8 mouse cellular contexts compared by ENCODE assay signal in genomic region chr16:10783451-10783850, GRCm38 (mm10). TPM values are rescaled to one million over a fixed set of nuclear protein-coding genes. Genes with fewer than 3 reads are reported as not detected.
DNase-seq lines count a peak whose midpoint lies in the region; ATAC-seq and TF ChIP-seq lines count a peak whose summit lies in the region.
"Had no signal": no experiment of that assay in that cellular context is flagged by ENCODE, and none has a peak within 500 bp of the region (broad histone marks: within the 10 kb centered on the region; RNA-seq: fewer than 3 reads in every experiment).

No protein-coding gene starts in this region.

- 57% methylated on average over 8 of the region's 8 CpGs for WGBS in kidney, embryonic 14.5 days
- 47% methylated on average over 8 of the region's 8 CpGs for WGBS in embryonic facial prominence, embryonic 15.5 days
- 64% methylated on average over 8 of the region's 8 CpGs for WGBS in liver, postnatal 0 days (ENCODE audit: insufficient replicate concordance)

- peak overlapping the region; percentile 56; the same call in 1 of the 2 replicates for H3K4me3 ChIP-seq in kidney, embryonic 14.5 days (ENCODE audit: low read length)
- no peak overlapping the region for H3K4me3 ChIP-seq in ES-Bruce4 (ENCODE audit: low read depth, low read length)
- H3K4me3 ChIP-seq in embryonic facial prominence, embryonic 15.5 days (replicated peaks) = peak overlapping the region; percentile 75
- peak overlapping the region; percentile 96; the same call in 1 of the 2 replicates for H3K4me3 ChIP-seq in liver, postnatal 0 days (ENCODE audit: low read depth, low read length)

- peaks cover 28% of the 10 kb centered on the region for H3K4me1 ChIP-seq in kidney, embryonic 14.5 days (ENCODE audit: control insufficient read depth, insufficient read depth, low read length)
- H3K4me1 ChIP-seq in ES-Bruce4 (ENCODE audit: control insufficient read depth, insufficient read depth, low read length) = peaks cover 1% of the 10 kb centered on the region
- peaks cover 62% of the 10 kb centered on the region for H3K4me1 ChIP-seq in embryonic facial prominence, embryonic 15.5 days
- peaks cover 28% of the 10 kb centered on the region for H3K4me1 ChIP-seq in liver, postnatal 0 days (ENCODE audit: insufficient read depth)

- no peak overlapping the region for H3K27ac ChIP-seq in kidney, embryonic 14.5 days (ENCODE audit: low read depth, low read length)
- no peak overlapping the region for H3K27ac ChIP-seq in ES-Bruce4 (ENCODE audit: insufficient read depth, low read length)
- peak overlapping the region; percentile 56; the same call in 1 of the 2 replicates for H3K27ac ChIP-seq in embryonic facial prominence, embryonic 15.5 days (replicated peaks)
- no peak overlapping the region for H3K27ac ChIP-seq in liver, postnatal 0 days (ENCODE audit: low read depth)
- H3K27ac ChIP-seq: layer of hippocampus, adult 2 months had no signal

- H3K36me3 ChIP-seq in kidney, embryonic 14.5 days (ENCODE audit: control insufficient read depth, insufficient read depth, low read length) = peaks cover 4% of the 10 kb centered on the region; the same call in 1 of the 2 replicates
- no peaks in the 10 kb centered on the region for H3K36me3 ChIP-seq in ES-Bruce4 (ENCODE audit: control insufficient read depth, insufficient read depth, low read length, poor library complexity, severe bottlenecking)
- H3K36me3 ChIP-seq in embryonic facial prominence, embryonic 15.5 days = no peaks in the 10 kb centered on the region
- no peaks in the 10 kb centered on the region; the same call in 1 of the 2 replicates for H3K36me3 ChIP-seq in liver, postnatal 0 days (replicated peaks; ENCODE audit: insufficient read depth, low read length)

- DNase-seq in kidney, adult 9 months = no peak
- no peak for DNase-seq in liver, postnatal 0 days
- no peak for DNase-seq in cerebellum, postnatal 25 days
- DNase-seq in adrenal gland, postnatal 4 days (ENCODE audit: low spot score in 2 of 2) = no peak

- H3K27me3 ChIP-seq in kidney, embryonic 14.5 days (ENCODE audit: control insufficient read depth, insufficient read depth, low read length) = no peaks in the 10 kb centered on the region
- H3K27me3 ChIP-seq in ES-Bruce4 (ENCODE audit: control insufficient read depth, insufficient read depth, low read length, poor library complexity, severe bottlenecking) = no peaks in the 10 kb centered on the region; the same call in 1 of the 2 replicates
- no peaks in the 10 kb centered on the region for H3K27me3 ChIP-seq in embryonic facial prominence, embryonic 15.5 days
- H3K27me3 ChIP-seq in liver, postnatal 0 days (ENCODE audit: insufficient read depth, low read length) = peaks cover 8% of the 10 kb centered on the region; the same call in 1 of the 2 replicates

- TF ChIP-seq EP300 in ES-Bruce4 (IDR thresholded peaks at IDR 0.05; ENCODE audit: insufficient read depth, low read depth, low read length) = no peak
- TF ChIP-seq EP300 in liver, postnatal 0 days (IDR thresholded peaks at IDR 0.05; ENCODE audit: low read depth) = no peak

- TF ChIP-seq POLR2A in ES-Bruce4 (IDR thresholded peaks at IDR 0.05; ENCODE audit: insufficient read depth, low read length) = no peak

- ATAC-seq in kidney, embryonic 14.5 days (ENCODE audit: low FRiP score, low TSS enrichment) = no peak
- ATAC-seq in embryonic facial prominence, embryonic 15.5 days (ENCODE audit: insufficient number of reproducible peaks, low FRiP score, low TSS enrichment, low read depth) = no peak
- ATAC-seq in liver, postnatal 0 days = no peak

- TF ChIP-seq CTCF in ES-Bruce4 (IDR thresholded peaks at IDR 0.05; ENCODE audit: low read depth, low read length) = no peak
- TF ChIP-seq CTCF in liver, postnatal 0 days (IDR thresholded peaks at IDR 0.05; ENCODE audit: low read depth) = no peak

- peak overlapping the region; percentile 81; the same call in 1 of the 2 replicates for H3K9ac ChIP-seq in kidney, embryonic 14.5 days (ENCODE audit: low read depth, low read length)
- H3K9ac ChIP-seq in ES-Bruce4 (ENCODE audit: low read depth, poor library complexity, severe bottlenecking) = peak overlapping the region; percentile 84; the same call in 1 of the 2 replicates
- 0 out of 2 replicates have a peak overlapping the region, but pooled peaks have one; percentile 74 for H3K9ac ChIP-seq in embryonic facial prominence, embryonic 15.5 days
- no peak overlapping the region for H3K9ac ChIP-seq in liver, postnatal 0 days (replicated peaks)

- peak overlapping the region; percentile 97 for H3K4me2 ChIP-seq in kidney, embryonic 14.5 days (replicated peaks; ENCODE audit: low read depth, low read length)
- peak overlapping the region; percentile 84 for H3K4me2 ChIP-seq in embryonic facial prominence, embryonic 15.5 days (replicated peaks)
- H3K4me2 ChIP-seq in liver, postnatal 0 days (ENCODE audit: low read depth, low read length) = peak overlapping the region; percentile 84

- no peaks in the 10 kb centered on the region for H3K9me3 ChIP-seq in kidney, embryonic 14.5 days (ENCODE audit: control insufficient read depth, low read length)
- H3K9me3 ChIP-seq in ES-Bruce4 (replicated peaks; ENCODE audit: control insufficient read depth, insufficient read depth, low read length, poor library complexity, severe bottlenecking) = no peaks in the 10 kb centered on the region
- no peaks in the 10 kb centered on the region for H3K9me3 ChIP-seq in embryonic facial prominence, embryonic 15.5 days (replicated peaks)
- no peaks in the 10 kb centered on the region for H3K9me3 ChIP-seq in liver, postnatal 0 days (ENCODE audit: low read length)

RNA-seq across cellular contexts. Expression of gene Socs1, which starts 1.9 kb away (rescaled TPM):
- polyA plus RNA-seq in kidney, embryonic 14.5 days (2014; fragmentation: Nextera tagmentation; extraction: Ambion mirVana) = 6.3 and 7.2 TPM in 2 replicates
- polyA plus RNA-seq in ES-Bruce4 (2011; ENCODE audit: insufficient read depth, insufficient read length, low read depth, missing spikeins) = 1.9 and 2.8 TPM in 2 replicates
- 15.3 and 15.4 TPM in 2 replicates for polyA plus RNA-seq in embryonic facial prominence, embryonic 15.5 days (2015; fragmentation: Nextera tagmentation; extraction: Ambion mirVana)
- 1.6 TPM in 2 replicates for polyA plus RNA-seq in liver, postnatal 0 days (2015; fragmentation: Nextera tagmentation; extraction: Ambion mirVana)
- 1 to 10 TPM; 6.4 to 7.0 TPM for total RNA-seq in adrenal gland, postnatal 4 days (2021)

RNA-seq across cellular contexts. Expression of gene Tnp2, which starts 5.0 kb away (rescaled TPM):
- not detected in 2 replicates for polyA plus RNA-seq in kidney, embryonic 14.5 days (2014; fragmentation: Nextera tagmentation; extraction: Ambion mirVana)
- polyA plus RNA-seq in ES-Bruce4 (2011; ENCODE audit: insufficient read depth, insufficient read length, low read depth, missing spikeins) = not detected in 2 replicates
- polyA plus RNA-seq in embryonic facial prominence, embryonic 15.5 days (2015; fragmentation: Nextera tagmentation; extraction: Ambion mirVana) = not detected in 2 replicates
- polyA plus RNA-seq in liver, postnatal 0 days (2015; fragmentation: Nextera tagmentation; extraction: Ambion mirVana) = not detected in 2 replicates
- not detected for total RNA-seq in adrenal gland, postnatal 4 days (2021)
- total RNA-seq: layer of hippocampus, adult 2 months had no signal

RNA-seq across cellular contexts. Expression of gene Prm3, which starts 7.3 kb away (rescaled TPM):
- not detected in 2 replicates for polyA plus RNA-seq in kidney, embryonic 14.5 days (2014; fragmentation: Nextera tagmentation; extraction: Ambion mirVana)
- not detected in 2 replicates for polyA plus RNA-seq in ES-Bruce4 (2011; ENCODE audit: insufficient read depth, insufficient read length, low read depth, missing spikeins)
- not detected in 2 replicates for polyA plus RNA-seq in embryonic facial prominence, embryonic 15.5 days (2015; fragmentation: Nextera tagmentation; extraction: Ambion mirVana)
- polyA plus RNA-seq in liver, postnatal 0 days (2015; fragmentation: Nextera tagmentation; extraction: Ambion mirVana) = not detected in 2 replicates
- total RNA-seq in adrenal gland, postnatal 4 days (2021) = not detected
- total RNA-seq: layer of hippocampus, adult 2 months had no signal

RNA-seq across cellular contexts. Expression of gene Prm2, which starts 12.5 kb away (rescaled TPM):
- not detected in 2 replicates for polyA plus RNA-seq in kidney, embryonic 14.5 days (2014; fragmentation: Nextera tagmentation; extraction: Ambion mirVana)
- polyA plus RNA-seq in ES-Bruce4 (2011; ENCODE audit: insufficient read depth, insufficient read length, low read depth, missing spikeins) = not detected in 2 replicates
- polyA plus RNA-seq in embryonic facial prominence, embryonic 15.5 days (2015; fragmentation: Nextera tagmentation; extraction: Ambion mirVana) = not detected in 2 replicates
- not detected in 2 replicates for polyA plus RNA-seq in liver, postnatal 0 days (2015; fragmentation: Nextera tagmentation; extraction: Ambion mirVana)
- total RNA-seq in adrenal gland, postnatal 4 days (2021) = not detected
- total RNA-seq: layer of hippocampus, adult 2 months had no signal

RNA-seq across cellular contexts. Expression of gene Prm1, which starts 22.2 kb away (rescaled TPM):
- polyA plus RNA-seq in kidney, embryonic 14.5 days (2014; fragmentation: Nextera tagmentation; extraction: Ambion mirVana) = not detected in 2 replicates
- not detected in 2 replicates for polyA plus RNA-seq in ES-Bruce4 (2011; ENCODE audit: insufficient read depth, insufficient read length, low read depth, missing spikeins)
- polyA plus RNA-seq in embryonic facial prominence, embryonic 15.5 days (2015; fragmentation: Nextera tagmentation; extraction: Ambion mirVana) = not detected in 2 replicates
- not detected in 2 replicates for polyA plus RNA-seq in liver, postnatal 0 days (2015; fragmentation: Nextera tagmentation; extraction: Ambion mirVana)
- total RNA-seq in adrenal gland, postnatal 4 days (2021) = not detected
- total RNA-seq: layer of hippocampus, adult 2 months had no signal
